Mouse (Mus musculus): ENCODE data around the gene Slfnl1. TPM values are rescaled to one million over a fixed set of nuclear protein-coding genes. Genes with fewer than 3 reads are reported as not detected.

The Slfnl1 gene
- polyA plus RNA-seq, 1 experiment from 2014 or later, result not detected

Other genes with a start within 250 kb of the Slfnl1 start
- 3.1 and 3.8 TPM in 2 replicates for gene Foxo6, start 244.9 kb upstream of the Slfnl1 start, polyA plus RNA-seq (2015; fragmentation: Nextera tagmentation; extraction: Ambion mirVana)
- 48.9 and 49.7 TPM in 2 replicates for gene Scmh1, start 127.0 kb upstream of the Slfnl1 start, polyA plus RNA-seq (2015; fragmentation: Nextera tagmentation; extraction: Ambion mirVana)
- 107 and 114 TPM in 2 replicates for gene Ctps, start 38.0 kb downstream of the Slfnl1 start, polyA plus RNA-seq (2015; fragmentation: Nextera tagmentation; extraction: Ambion mirVana)
- not detected in 2 replicates for gene Gm8439, start 56.5 kb downstream of the Slfnl1 start, polyA plus RNA-seq (2015; fragmentation: Nextera tagmentation; extraction: Ambion mirVana)
- gene Cited4, start 134.3 kb downstream of the Slfnl1 start, polyA plus RNA-seq (2015; fragmentation: Nextera tagmentation; extraction: Ambion mirVana), result 0.44 and 0.84 TPM in 2 replicates
- gene Kcnq4, start 216.4 kb downstream of the Slfnl1 start, polyA plus RNA-seq (2015; fragmentation: Nextera tagmentation; extraction: Ambion mirVana), result 3.4 and 4.0 TPM in 2 replicates

Data from forebrain, embryonic 13.5 days (tissue).